Mouse (Mus musculus): ENCODE data around the gene Ube2l6. TPM values are rescaled to one million over a fixed set of nuclear protein-coding genes. Genes with fewer than 3 reads are reported as not detected.
A peak's percentile ranks its signal among the peaks of the same experiment; 100 is the strongest.

Gene Ube2l6
- polyA plus RNA-seq, 1 experiment, result 47.0 TPM

GRCm38 (mm10) chr2:84840016-84840747, 41.6 kb downstream of the Ube2l6 start:
- TF ChIP-seq POLR2A (IDR thresholded peaks at IDR 0.05; ENCODE audit: borderline replicate concordance, extremely low read depth, low read depth, low read length), result no peak
- no peak for TF ChIP-seq CTCF (IDR thresholded peaks at IDR 0.05; ENCODE audit: insufficient read depth, low read length)
- peak overlapping the region; percentile 57 for H3K4me3 ChIP-seq (replicated peaks; ENCODE audit: extremely low read depth, low read depth, low read length)
- H3K4me1 ChIP-seq (ENCODE audit: control insufficient read depth, insufficient read depth, low read length), result peaks cover 3% of the 10 kb centered on the region; the same call in 1 of the 2 replicates
- WGBS, result 1% methylated on average over 54 of the region's 54 CpGs
- DNase-seq, result peak; percentile 47

- TF ChIP-seq POLR2A (IDR thresholded peaks at IDR 0.05; ENCODE audit: borderline replicate concordance, extremely low read depth, low read depth, low read length) (no peak), CTCF (IDR thresholded peaks at IDR 0.05; ENCODE audit: insufficient read depth, low read length) (no peak)
- Histone ChIP-seq H3K4me1 (ENCODE audit: control insufficient read depth, insufficient read depth, low read length) (peaks cover 3% of the 10 kb centered on the region; the same call in 1 of the 2 replicates), H3K4me3 (replicated peaks; ENCODE audit: extremely low read depth, low read depth, low read length) (peak overlapping the region; percentile 32)
- DNase-seq, result no peak
- WGBS, result 16% methylated on average over 17 of the region's 17 CpGs
Observed at GRCm38 (mm10) chr2:84840748-84841563, 42.3 kb downstream of the Ube2l6 start.

GRCm38 (mm10) chr2:84841905-84842304, 43.3 kb downstream of the Ube2l6 start:
- TF ChIP-seq CTCF (IDR thresholded peaks at IDR 0.05; ENCODE audit: insufficient read depth, low read length) (no peak), POLR2A (IDR thresholded peaks at IDR 0.05; ENCODE audit: borderline replicate concordance, extremely low read depth, low read depth, low read length) (no peak)
- Histone ChIP-seq H3K4me1 (ENCODE audit: control insufficient read depth, insufficient read depth, low read length) (peaks cover 3% of the 10 kb centered on the region; the same call in 1 of the 2 replicates), H3K4me3 (replicated peaks; ENCODE audit: extremely low read depth, low read depth, low read length) (no peak overlapping the region)
- DNase-seq, result no peak

GRCm38 (mm10) chr2:84843654-84844053, 45.0 kb downstream of the Ube2l6 start:
- Histone ChIP-seq H3K4me3 (replicated peaks; ENCODE audit: extremely low read depth, low read depth, low read length) (no peak overlapping the region), H3K4me1 (ENCODE audit: control insufficient read depth, insufficient read depth, low read length) (peaks cover 3% of the 10 kb centered on the region; the same call in 1 of the 2 replicates)
- DNase-seq, result no peak
- TF ChIP-seq CTCF (IDR thresholded peaks at IDR 0.05; ENCODE audit: insufficient read depth, low read length) (no peak), POLR2A (IDR thresholded peaks at IDR 0.05; ENCODE audit: borderline replicate concordance, extremely low read depth, low read depth, low read length) (no peak)
- 71% methylated on average over 6 of the region's 6 CpGs for WGBS

GRCm38 (mm10) chr2:84845226-84845625, 46.6 kb downstream of the Ube2l6 start:
- DNase-seq, result no peak
- Histone ChIP-seq H3K4me3 (replicated peaks; ENCODE audit: extremely low read depth, low read depth, low read length) (no peak overlapping the region), H3K4me1 (ENCODE audit: control insufficient read depth, insufficient read depth, low read length) (peaks cover 3% of the 10 kb centered on the region; the same call in 1 of the 2 replicates)
- 14% methylated on average over 1 of the region's 1 CpGs for WGBS
- TF ChIP-seq POLR2A (IDR thresholded peaks at IDR 0.05; ENCODE audit: borderline replicate concordance, extremely low read depth, low read depth, low read length), result no peak

- TF ChIP-seq POLR2A (IDR thresholded peaks at IDR 0.05; ENCODE audit: borderline replicate concordance, extremely low read depth, low read depth, low read length) (no peak), CTCF (IDR thresholded peaks at IDR 0.05; ENCODE audit: insufficient read depth, low read length) (no peak)
- 50% methylated on average over 7 of the region's 7 CpGs for WGBS
- H3K4me3 ChIP-seq (replicated peaks; ENCODE audit: extremely low read depth, low read depth, low read length), result no peak overlapping the region
- no peaks in the 10 kb centered on the region for H3K4me1 ChIP-seq (ENCODE audit: control insufficient read depth, insufficient read depth, low read length)
- no peak for DNase-seq
Observed at GRCm38 (mm10) chr2:84850407-84851129, 51.9 kb downstream of the Ube2l6 start.

GRCm38 (mm10) chr2:84851130-84852040, 52.8 kb downstream of the Ube2l6 start:
- TF ChIP-seq POLR2A (IDR thresholded peaks at IDR 0.05; ENCODE audit: borderline replicate concordance, extremely low read depth, low read depth, low read length), result peak; percentile 52; the same call in 1 of the 2 replicates
- TF ChIP-seq CTCF (IDR thresholded peaks at IDR 0.05; ENCODE audit: insufficient read depth, low read length), result no peak
- WGBS, result 41% methylated on average over 23 of the region's 23 CpGs
- Histone ChIP-seq H3K4me3 (replicated peaks; ENCODE audit: extremely low read depth, low read depth, low read length) (peak overlapping the region; percentile 17), H3K4me1 (ENCODE audit: control insufficient read depth, insufficient read depth, low read length) (no peaks in the 10 kb centered on the region)
- DNase-seq, result peak; percentile 56

- peak; percentile 93 for TF ChIP-seq CTCF (IDR thresholded peaks at IDR 0.05; ENCODE audit: insufficient read depth, low read length)
- no peak for TF ChIP-seq POLR2A (IDR thresholded peaks at IDR 0.05; ENCODE audit: borderline replicate concordance, extremely low read depth, low read depth, low read length)
- no peak overlapping the region for H3K4me3 ChIP-seq (replicated peaks; ENCODE audit: extremely low read depth, low read depth, low read length)
- H3K4me1 ChIP-seq (ENCODE audit: control insufficient read depth, insufficient read depth, low read length), result no peaks in the 10 kb centered on the region
- DNase-seq, result peak; percentile 41
- WGBS, result 56% methylated on average over 2 of the region's 2 CpGs
Observed at GRCm38 (mm10) chr2:84855732-84856131, 57.1 kb downstream of the Ube2l6 start.

Data from lung, adult 2 months (tissue).